Mouse (Mus musculus): ENCODE results near the gene Hsd3b7.

Hsd3b7 gene

GRCm38 (mm10) chr7:127800435-127801009, at the start of gene Hsd3b7:
Hsd3b7 (plus strand) TSS chr7:127800604.
- peak; percentile 78 for DNase-seq (ENCODE audit: low read depth, low spot score)

- no peak for DNase-seq (ENCODE audit: low read depth, low spot score)
Measured at GRCm38 (mm10) chr7:127751619-127752018, 48.8 kb upstream of the Hsd3b7 start.

GRCm38 (mm10) chr7:127752069-127752468, 48.3 kb upstream of the Hsd3b7 start:
- no peak for DNase-seq (ENCODE audit: low read depth, low spot score)

- DNase-seq (ENCODE audit: low read depth, low spot score), result no peak
Measured at GRCm38 (mm10) chr7:127753158-127753557, 47.2 kb upstream of the Hsd3b7 start.

GRCm38 (mm10) chr7:127753741-127754140, 46.7 kb upstream of the Hsd3b7 start:
- DNase-seq (ENCODE audit: low read depth, low spot score), result no peak

GRCm38 (mm10) chr7:127759716-127760115, 40.7 kb upstream of the Hsd3b7 start:
- DNase-seq (ENCODE audit: low read depth, low spot score), result no peak

GRCm38 (mm10) chr7:127760478-127760877, 39.9 kb upstream of the Hsd3b7 start:
- no peak for DNase-seq (ENCODE audit: low read depth, low spot score)

- peak; percentile 65 for DNase-seq (ENCODE audit: low read depth, low spot score)
Measured at GRCm38 (mm10) chr7:127761026-127761425, 39.4 kb upstream of the Hsd3b7 start.

GRCm38 (mm10) chr7:127763642-127764041, 36.8 kb upstream of the Hsd3b7 start:
- no peak for DNase-seq (ENCODE audit: low read depth, low spot score)

GRCm38 (mm10) chr7:127765756-127766155, 34.6 kb upstream of the Hsd3b7 start:
- no peak for DNase-seq (ENCODE audit: low read depth, low spot score)

- DNase-seq (ENCODE audit: low read depth, low spot score), result no peak
Measured at GRCm38 (mm10) chr7:127766851-127767609, 33.4 kb upstream of the Hsd3b7 start.

- no peak for DNase-seq (ENCODE audit: low read depth, low spot score)
Measured at GRCm38 (mm10) chr7:127767671-127768345, 32.6 kb upstream of the Hsd3b7 start.

- no peak for DNase-seq (ENCODE audit: low read depth, low spot score)
Measured at GRCm38 (mm10) chr7:127768346-127768996, 31.9 kb upstream of the Hsd3b7 start.

GRCm38 (mm10) chr7:127768997-127769593, 31.3 kb upstream of the Hsd3b7 start:
- DNase-seq (ENCODE audit: low read depth, low spot score), result peak; percentile 79

- no peak for DNase-seq (ENCODE audit: low read depth, low spot score)
Measured at GRCm38 (mm10) chr7:127769651-127770038, 30.8 kb upstream of the Hsd3b7 start, which contains the start of gene Orai3. Orai3 (plus strand) TSS chr7:127769815.

GRCm38 (mm10) chr7:127770039-127770905, 30.1 kb upstream of the Hsd3b7 start:
- no peak for DNase-seq (ENCODE audit: low read depth, low spot score)

GRCm38 (mm10) chr7:127771262-127771661, 29.1 kb upstream of the Hsd3b7 start:
- no peak for DNase-seq (ENCODE audit: low read depth, low spot score)

- DNase-seq (ENCODE audit: low read depth, low spot score), result no peak
Measured at GRCm38 (mm10) chr7:127772080-127772479, 28.3 kb upstream of the Hsd3b7 start.

GRCm38 (mm10) chr7:127772557-127772956, 27.8 kb upstream of the Hsd3b7 start:
- DNase-seq (ENCODE audit: low read depth, low spot score), result no peak

- DNase-seq (ENCODE audit: low read depth, low spot score), result no peak
Measured at GRCm38 (mm10) chr7:127773664-127774384, 26.6 kb upstream of the Hsd3b7 start.

Data from retina, postnatal 7 days (tissue).